Mouse (Mus musculus): ENCODE measurements around the gene Sgsm2.
A peak's percentile ranks its signal among the peaks of the same experiment; 100 is the strongest.

GRCm38 (mm10) chr11:74895980-74896900, 620 bp downstream of the Sgsm2 start:
- TF ChIP-seq CTCF (IDR thresholded peaks at IDR 0.05; ENCODE audit: borderline replicate concordance, insufficient read depth, low read depth, low read length), result peak; percentile 48; the same call in 1 of the 2 replicates
- TF ChIP-seq POLR2A (IDR thresholded peaks at IDR 0.05; ENCODE audit: borderline replicate concordance, insufficient read depth, low read length), result no peak
